Mouse (Mus musculus) spleen, adult 10 weeks (tissue): ENCODE results near the gene Cd36. TPM values are rescaled to one million over a fixed set of nuclear protein-coding genes. Genes with fewer than 3 reads are reported as not detected.

Experiments
- polyA plus RNA-seq: library from polyadenylated mRNA; stranded (reverse); fragments of 350-450 nt; fragmentation: Illumina TruSeq; extraction: RNeasy Lipid Tissue Mini Kit (QIAGEN cat#74804); gene quantifications from one replicate; pipeline ENCODE4 v1.2.3, GENCODE M21; 2015; ENCODE audit warnings: low replicate concordance; ENCODE audit not compliant: insufficient read depth

Cd36 gene
- polyA plus RNA-seq: 309 TPM

GRCm38 (mm10) chr5:17888598-17888997 lies at the start of gene Cd36:
Gene Cd36, minus strand, starts transcription at chr5:17888801.

Other genes starting within 250 kb of the Cd36 start
- not detected for gene Gnat3, start 73.7 kb upstream of the Cd36 start, polyA plus RNA-seq